12 mouse cellular contexts compared by ENCODE assay signal in the genomic region with DNA sequence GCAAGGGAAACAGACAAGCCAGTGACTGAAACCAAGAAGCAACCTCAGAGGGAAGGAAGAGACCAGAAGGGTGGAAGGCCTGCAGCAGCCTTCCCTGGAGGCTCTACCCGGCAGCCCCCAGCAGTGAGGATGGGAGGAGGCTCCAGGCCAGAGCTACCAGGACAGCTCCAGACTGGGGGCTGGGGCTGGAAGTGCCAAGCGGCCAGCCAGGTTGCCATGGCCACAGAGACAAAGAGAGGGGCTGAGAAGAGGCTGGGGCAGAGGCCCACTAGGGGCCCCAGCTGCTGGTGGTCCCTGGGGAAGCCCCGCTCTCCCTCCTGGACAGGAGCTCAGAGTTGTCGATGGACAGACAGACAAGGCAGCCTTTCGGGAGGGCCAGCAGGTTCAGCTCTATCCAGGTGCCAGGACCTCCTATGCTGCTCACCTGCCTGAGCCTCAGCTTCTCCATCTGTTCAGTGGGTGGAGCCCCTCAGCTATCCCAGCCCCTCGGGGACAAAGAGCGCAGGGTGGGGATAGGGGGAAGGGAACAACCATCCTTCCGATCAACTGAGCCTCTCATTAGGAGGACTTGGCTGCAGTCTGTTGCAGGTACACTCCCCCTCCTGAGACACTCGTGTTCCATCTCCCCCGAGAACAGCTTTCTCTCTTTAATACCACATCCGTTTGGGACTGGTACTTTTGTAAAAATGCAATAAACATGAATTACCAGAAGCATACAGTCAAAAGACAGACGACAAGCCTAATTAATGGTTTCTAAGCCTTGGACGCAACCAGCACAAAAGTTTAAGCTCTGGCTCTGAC. TPM values are rescaled to one million over a fixed set of nuclear protein-coding genes. Genes with fewer than 3 reads are reported as not detected.
DNase-seq lines count a peak whose midpoint lies in the region; ATAC-seq and TF ChIP-seq lines count a peak whose summit lies in the region.
"Had no signal": no experiment of that assay in that cellular context is flagged by ENCODE, and none has a peak within 500 bp of the region (broad histone marks: within the 10 kb centered on the region; RNA-seq: fewer than 3 reads in every experiment).

No protein-coding gene starts in this region.

- no peaks in the 10 kb centered on the region for H3K36me3 ChIP-seq in embryonic facial prominence, embryonic 15.5 days
- H3K36me3 ChIP-seq in hindbrain, postnatal 0 days (ENCODE audit: insufficient read depth, low read length), result no peaks in the 10 kb centered on the region
- no peaks in the 10 kb centered on the region for H3K36me3 ChIP-seq in neural tube, embryonic 14.5 days (ENCODE audit: control insufficient read depth, insufficient read depth, low read length)

- H3K4me3 ChIP-seq in embryonic facial prominence, embryonic 15.5 days (replicated peaks), result no peak overlapping the region
- no peak overlapping the region for H3K4me3 ChIP-seq in hindbrain, postnatal 0 days (ENCODE audit: low read length)
- no peak overlapping the region for H3K4me3 ChIP-seq in neural tube, embryonic 14.5 days (ENCODE audit: low read depth, low read length)
- H3K4me3 ChIP-seq: heart, adult 2 months had no signal

- intact Hi-C loops in left cerebral cortex, postnatal 4 days (cut with DNase I), result no loop called here

- H3K4me1 ChIP-seq in embryonic facial prominence, embryonic 15.5 days, result peaks cover 60% of the 10 kb centered on the region
- H3K4me1 ChIP-seq in hindbrain, postnatal 0 days (ENCODE audit: insufficient read depth, low read length), result peaks cover 43% of the 10 kb centered on the region
- H3K4me1 ChIP-seq in neural tube, embryonic 14.5 days (ENCODE audit: control insufficient read depth, insufficient read depth, low read length), result peaks cover 36% of the 10 kb centered on the region

- peak; percentile 28; the same call in 1 of the 2 replicates for ATAC-seq in embryonic facial prominence, embryonic 15.5 days (ENCODE audit: insufficient number of reproducible peaks, low FRiP score, low TSS enrichment, low read depth)
- peak; percentile 83 for ATAC-seq in hindbrain, postnatal 0 days
- ATAC-seq in neural tube, embryonic 14.5 days (ENCODE audit: low read depth), result peak; percentile 85
- no peak for ATAC-seq in frontal cortex, adult (ENCODE audit: low TSS enrichment)

- WGBS in embryonic facial prominence, embryonic 15.5 days, result 35% methylated on average over 13 of the region's 13 CpGs
- WGBS in hindbrain, postnatal 0 days, result 14% methylated on average over 13 of the region's 13 CpGs
- WGBS in neural tube, embryonic 14.5 days, result 10% methylated on average over 13 of the region's 13 CpGs

- H3K27me3 ChIP-seq in embryonic facial prominence, embryonic 15.5 days, result no peaks in the 10 kb centered on the region
- H3K27me3 ChIP-seq in hindbrain, postnatal 0 days (ENCODE audit: insufficient read depth, low read length), result no peaks in the 10 kb centered on the region
- H3K27me3 ChIP-seq in neural tube, embryonic 14.5 days (ENCODE audit: control insufficient read depth, insufficient read depth, low read length), result no peaks in the 10 kb centered on the region

- H3K9ac ChIP-seq in embryonic facial prominence, embryonic 15.5 days, result no peak overlapping the region
- peak overlapping the region; percentile 28; the same call in 1 of the 2 replicates for H3K9ac ChIP-seq in hindbrain, postnatal 0 days (replicated peaks; ENCODE audit: low read length)
- H3K9ac ChIP-seq in neural tube, embryonic 14.5 days (replicated peaks; ENCODE audit: low read depth, low read length), result no peak overlapping the region

- peak; percentile 81 for DNase-seq in left cerebral cortex, postnatal 4 days
- DNase-seq in left cerebral cortex, adult 18-20 months (ENCODE audit: low spot score in 2 of 2), result no peak
- DNase-seq in hindbrain, postnatal 0 days (ENCODE audit: low spot score), result peak; percentile 80
- no peak for DNase-seq in heart, adult 9 months (ENCODE audit: low spot score in 2 of 2)
- no peak for DNase-seq in spleen, postnatal 36 days (ENCODE audit: low spot score in 2 of 2)
- DNase-seq: adrenal gland, postnatal 14 days; heart, adult 2 months; kidney, adult 9 months; lung, postnatal 36 days had no signal

- H3K27ac ChIP-seq in embryonic facial prominence, embryonic 15.5 days (replicated peaks), result 0 out of 2 replicates have a peak overlapping the region, but pooled peaks have one; percentile 3
- H3K27ac ChIP-seq in hindbrain, postnatal 0 days, result peak overlapping the region; percentile 67
- H3K27ac ChIP-seq in neural tube, embryonic 14.5 days (ENCODE audit: low read depth, low read length), result peak overlapping the region; percentile 77
- H3K27ac ChIP-seq: heart, adult 2 months had no signal

- H3K4me2 ChIP-seq in embryonic facial prominence, embryonic 15.5 days (replicated peaks), result no peak overlapping the region
- H3K4me2 ChIP-seq in hindbrain, postnatal 0 days (ENCODE audit: low read depth, low read length), result no peak overlapping the region
- no peak overlapping the region for H3K4me2 ChIP-seq in neural tube, embryonic 14.5 days (ENCODE audit: low read depth, low read length)

- no peak for TF ChIP-seq CTCF in hindbrain, postnatal 0 days (IDR thresholded peaks at IDR 0.05; ENCODE audit: low read depth)

- no peaks in the 10 kb centered on the region for H3K9me3 ChIP-seq in embryonic facial prominence, embryonic 15.5 days (replicated peaks)
- H3K9me3 ChIP-seq in hindbrain, postnatal 0 days (ENCODE audit: low read length), result no peaks in the 10 kb centered on the region
- H3K9me3 ChIP-seq in neural tube, embryonic 14.5 days (ENCODE audit: control insufficient read depth, low read length), result no peaks in the 10 kb centered on the region

RNA-seq across cellular contexts. Expression of gene Prex1, which starts 34.5 kb away (rescaled TPM):
- total RNA-seq in left cerebral cortex, postnatal 4 days (2021), result 10 to 100 TPM; 56.7 to 56.9 TPM
- total RNA-seq in left cerebral cortex, adult 18-20 months (2021), result 100 to 1,000 TPM in 1 of 2 experiments, 10 to 100 TPM in 1; 91.3 to 104 TPM
- 25.5 and 28.0 TPM in 2 replicates for polyA plus RNA-seq in embryonic facial prominence, embryonic 15.5 days (2015; fragmentation: Nextera tagmentation; extraction: Ambion mirVana)
- 63.2 and 66.8 TPM in 2 replicates for total RNA-seq in hindbrain, postnatal 0 days (2014; rRNA removed)
- polyA plus RNA-seq in hindbrain, postnatal 0 days (2015; fragmentation: Nextera tagmentation; extraction: Ambion mirVana), result 24.1 and 24.2 TPM in 2 replicates
- 25.9 and 29.4 TPM in 2 replicates for polyA plus RNA-seq in neural tube, embryonic 14.5 days (2014; fragmentation: Nextera tagmentation; extraction: Ambion mirVana)

Comparison
In these comparisons a context has a peak if more than half of its experiments do, and no peak if none do; other contexts are left out.
1. DNase-seq: peak in left cerebral cortex, postnatal 4 days (single experiment) and hindbrain, postnatal 0 days (single experiment); none in left cerebral cortex, adult 18-20 months (0 of 2), heart, adult 9 months (0 of 2) and spleen, postnatal 36 days (0 of 2).
2. H3K27ac ChIP-seq: peak in every context shown above with its lines; median percentile 77 in neural tube, embryonic 14.5 days; 67 in hindbrain, postnatal 0 days; 3 in embryonic facial prominence, embryonic 15.5 days.